Mouse (Mus musculus) CD4-positive, CD25-positive, alpha-beta regulatory T cell, adult 4 months (primary cell): ENCODE data around the gene Slfn4. TPM values are rescaled to one million over a fixed set of nuclear protein-coding genes. Genes with fewer than 3 reads are reported as not detected.
"Not testable (repeated sequence)": the region's sequence is repeated elsewhere in the genome, so short reads cannot be mapped to it uniquely, and the experiment has no call there.

Source experiments
- ATAC-seq: one replicate; pipeline ENCODE4 v1.8.0; 2017
- polyA plus RNA-seq, 2 experiments: library from polyadenylated mRNA; unstranded; fragments of 100-300 nt; shearing (Covaris generic); gene quantifications; one replicate each; pipeline ENCODE4 v1.2.1; 2017

Slfn4 gene
- under 1 TPM; 0.27 to 0.28 TPM for polyA plus RNA-seq

DNA sequence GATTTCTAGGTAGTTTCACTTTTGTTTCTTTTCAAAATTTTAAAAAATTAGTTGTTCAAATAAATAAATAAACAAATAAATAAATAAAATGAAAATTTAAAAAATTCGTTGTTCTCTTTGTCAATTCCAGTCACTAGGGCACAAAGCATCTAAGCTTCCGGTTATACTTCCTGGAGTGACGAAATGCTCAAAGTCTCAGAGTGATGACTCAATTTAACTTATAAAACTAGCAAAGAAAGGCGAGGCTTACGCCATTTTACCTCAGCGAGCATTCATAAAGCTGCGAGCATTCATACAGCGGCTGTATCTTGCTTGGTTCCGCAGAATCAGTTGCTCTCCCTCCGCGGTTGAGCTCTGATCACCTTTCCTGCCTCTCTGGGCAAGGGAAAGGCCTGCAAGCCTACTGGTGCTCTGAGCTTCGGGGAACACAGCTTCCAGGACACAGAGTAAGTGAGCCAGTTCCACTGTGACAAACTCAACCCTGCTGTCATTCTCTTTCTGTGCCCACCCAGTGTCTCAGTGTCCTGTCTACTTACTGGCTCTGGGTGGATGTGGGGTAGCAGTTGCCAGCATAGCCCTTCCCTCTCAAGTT is at the start of gene Slfn4:
Gene Slfn4 (plus strand): TSS at position 239 of the 592 bp plus-strand sequence.
- ATAC-seq = no peak

DNA sequence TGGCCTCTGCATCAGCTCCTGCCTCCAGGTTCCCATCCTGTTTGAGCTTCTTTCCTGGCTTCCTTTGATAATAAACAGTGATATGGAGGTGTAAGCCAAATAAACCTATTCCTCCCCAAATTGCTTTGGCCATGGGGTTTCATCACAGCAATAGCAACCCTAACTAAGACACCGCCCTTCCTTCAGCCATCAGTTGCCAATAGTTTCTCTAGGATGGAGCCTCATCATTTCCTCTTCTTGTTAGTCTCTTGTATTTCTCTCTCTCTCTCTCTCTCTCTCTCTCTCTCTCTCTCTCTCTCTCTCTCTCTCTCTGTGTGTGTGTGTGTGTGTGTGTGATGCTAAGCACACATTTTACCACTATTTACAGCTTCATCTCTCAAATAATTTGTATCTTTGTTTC is 49.4 kb upstream of the Slfn4 start:
- ATAC-seq = not testable (repeated sequence)

- ATAC-seq = not testable (repeated sequence)
These were observed 37.7 kb upstream of the Slfn4 start for GRCm38 (mm10) chr11:83137253-83137652.

- not testable (repeated sequence) for ATAC-seq
These were observed 26.0 kb upstream of the Slfn4 start for GRCm38 (mm10) chr11:83148939-83149338.

GRCm38 (mm10) chr11:83191134-83191893 is 16.3 kb downstream of the Slfn4 start, which contains the start of gene Slfn3:
Slfn3 (plus strand) TSS chr11:83191330.
- peak; percentile 93 for ATAC-seq

GRCm38 (mm10) chr11:83192001-83192400 is 17.0 kb downstream of the Slfn4 start:
- ATAC-seq = peak; percentile 80

GRCm38 (mm10) chr11:83205002-83205401 is 30.0 kb downstream of the Slfn4 start:
- peak; percentile 60 for ATAC-seq

- ATAC-seq = no peak
These were observed 41.1 kb downstream of the Slfn4 start for GRCm38 (mm10) chr11:83216119-83216518.

DNA sequence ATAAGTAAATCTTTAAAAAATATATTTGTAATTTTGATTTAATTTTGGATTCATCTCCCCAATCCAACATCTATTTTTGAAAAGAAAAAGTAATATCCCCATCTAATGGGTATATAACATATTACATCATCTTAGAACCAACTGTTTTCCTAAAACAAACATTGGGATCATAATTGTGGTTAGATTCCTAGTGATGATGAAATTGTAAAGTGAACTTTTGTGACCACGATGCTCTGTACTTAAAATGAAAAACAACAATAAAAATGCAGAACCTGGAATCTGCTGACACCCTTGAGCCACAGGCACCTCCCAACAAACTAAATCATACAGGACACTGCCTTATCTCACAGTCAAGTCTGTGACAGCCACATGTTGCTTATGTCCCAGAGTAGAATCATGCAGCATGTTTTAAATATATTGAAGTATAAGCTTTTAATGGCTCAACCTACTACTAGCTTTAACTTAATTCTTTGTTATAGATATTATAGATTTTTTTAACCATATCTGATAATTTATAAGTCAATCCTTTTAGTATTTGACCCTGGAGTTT is 46.4 kb downstream of the Slfn4 start:
- no peak for ATAC-seq

- peak; percentile 69 for ATAC-seq
These were observed 48.4 kb downstream of the Slfn4 start for GRCm38 (mm10) chr11:83223367-83223766.

- ATAC-seq = peak; percentile 46
These were observed 48.8 kb downstream of the Slfn4 start for GRCm38 (mm10) chr11:83223793-83224192.

- peak; percentile 96 for ATAC-seq
These were observed 49.2 kb downstream of the Slfn4 start for GRCm38 (mm10) chr11:83224217-83224616.

- ATAC-seq = no peak
These were observed 49.8 kb downstream of the Slfn4 start for GRCm38 (mm10) chr11:83224750-83225149.

GRCm38 (mm10) chr11:83225371-83225960 is 50.5 kb downstream of the Slfn4 start:
- no peak for ATAC-seq

- ATAC-seq = no peak
These were observed 53.1 kb downstream of the Slfn4 start for GRCm38 (mm10) chr11:83227926-83228723.

DNA sequence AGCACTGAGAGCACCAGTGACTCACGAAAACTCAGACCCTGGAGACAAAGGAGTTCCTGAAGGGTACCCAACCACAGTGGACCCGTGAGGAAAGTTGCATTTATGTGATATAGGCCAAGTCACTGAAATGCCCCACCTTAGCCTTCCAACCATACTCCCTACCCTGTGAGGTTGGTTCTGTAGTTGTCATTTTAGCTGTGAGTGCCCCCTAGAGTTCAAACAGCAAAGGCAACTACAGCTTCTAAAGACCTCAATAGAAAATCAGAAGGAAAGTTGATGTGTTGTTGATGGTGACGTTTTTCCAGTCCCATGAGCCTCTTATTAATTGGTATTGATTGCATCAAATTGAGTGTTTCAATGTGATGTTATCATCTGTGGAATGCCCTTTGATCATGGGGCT is 56.0 kb downstream of the Slfn4 start:
- ATAC-seq = peak; percentile 69

GRCm38 (mm10) chr11:83233621-83234020 is 58.6 kb downstream of the Slfn4 start:
- ATAC-seq = not testable (repeated sequence)

GRCm38 (mm10) chr11:83237390-83237789 is 62.4 kb downstream of the Slfn4 start:
- ATAC-seq = not testable (repeated sequence)

DNA sequence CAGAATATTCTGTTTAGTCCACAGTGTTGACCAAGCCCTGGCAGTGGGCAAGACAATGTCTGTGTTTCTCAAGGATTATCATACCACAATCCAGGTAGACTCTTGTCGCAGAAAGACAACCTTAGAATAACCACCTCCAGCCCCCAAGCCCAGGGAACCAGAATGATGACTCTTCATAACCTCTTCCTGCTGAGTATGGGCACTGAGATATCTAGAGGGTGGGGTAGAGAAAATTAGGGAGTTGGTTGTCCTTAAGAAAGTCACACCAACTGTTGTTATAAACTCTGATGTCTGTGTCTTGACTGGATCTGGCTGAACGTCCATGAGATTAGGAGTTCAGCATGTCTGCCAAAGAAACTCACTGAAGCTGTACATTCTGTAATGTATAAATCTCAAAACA is 63.4 kb downstream of the Slfn4 start:
- ATAC-seq = no peak

DNA sequence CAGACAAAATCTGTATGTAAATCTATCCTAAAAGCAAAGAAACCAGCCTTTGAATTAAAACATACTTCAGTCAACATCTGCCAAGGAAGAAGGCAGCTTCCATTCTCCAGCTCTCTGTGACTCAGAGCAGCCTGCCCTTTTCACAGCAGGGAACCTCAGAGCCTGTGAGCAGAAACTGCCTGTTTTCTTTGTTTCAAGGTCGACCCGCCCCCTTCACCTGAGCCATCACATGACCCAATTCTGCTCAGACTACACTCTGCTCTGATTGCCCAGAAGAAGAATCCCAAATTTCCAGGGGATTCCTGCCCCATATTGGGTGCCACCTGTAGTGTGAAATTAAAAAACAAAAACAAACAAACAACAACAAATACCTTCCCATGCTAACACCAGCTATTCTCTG is 64.8 kb downstream of the Slfn4 start:
- ATAC-seq = no peak
